Mouse (Mus musculus) stomach, postnatal 0 days (tissue): ENCODE data around the gene I830077J02Rik.

Experiments used
- CTCF ChIP-seq: IDR thresholded peaks from 2 replicates; pipeline ENCODE4 v1.5.1; 2016; ENCODE audit warnings: antibody characterized with exemption, low read depth, mild to moderate bottlenecking, moderate library complexity
- EP300 ChIP-seq: optimal IDR thresholded peaks from 2 replicates; pipeline ENCODE3; 2016; ENCODE audit warnings: antibody characterized with exemption

- TF ChIP-seq CTCF (no peak), EP300 (no peak)
Measured at GRCm38 (mm10) chr3:105918355-105918745, 14.1 kb downstream of the I830077J02Rik start.
